10 mouse cellular contexts compared by ENCODE assay signal in genomic region chr7:79612783-79613182, GRCm38 (mm10). TPM values are rescaled to one million over a fixed set of nuclear protein-coding genes. Genes with fewer than 3 reads are reported as not detected.
DNase-seq lines count a peak whose midpoint lies in the region; ATAC-seq and TF ChIP-seq lines count a peak whose summit lies in the region.
"Had no signal": no experiment of that assay in that cellular context is flagged by ENCODE, and none has a peak within 500 bp of the region (broad histone marks: within the 10 kb centered on the region; RNA-seq: fewer than 3 reads in every experiment).

No protein-coding gene starts in this region.

- H3K27me3 ChIP-seq in hindbrain, embryonic 10.5 days (ENCODE audit: insufficient read depth, poor library complexity, severe bottlenecking): peaks cover 96% of the 10 kb centered on the region
- peaks cover 63% of the 10 kb centered on the region for H3K27me3 ChIP-seq in hindbrain, embryonic 13.5 days
- peaks cover 1% of the 10 kb centered on the region; the same call in 1 of the 2 replicates for H3K27me3 ChIP-seq in ES-Bruce4 (ENCODE audit: control insufficient read depth, insufficient read depth, low read length, poor library complexity, severe bottlenecking)
- H3K27me3 ChIP-seq in forebrain, embryonic 13.5 days: peaks cover 36% of the 10 kb centered on the region

- TF ChIP-seq POLR2A in ES-Bruce4 (IDR thresholded peaks at IDR 0.05; ENCODE audit: insufficient read depth, low read length): no peak
- no peak for TF ChIP-seq POLR2A in bone marrow, adult 2 months (IDR thresholded peaks at IDR 0.05; ENCODE audit: borderline replicate concordance, control insufficient read depth, low read depth, low read length)

- DNase-seq in hindbrain, embryonic 10.5 days (ENCODE audit: low spot score): peak; percentile 54
- DNase-seq in kidney, postnatal 25 days: peak; percentile 69 to 78
- DNase-seq in lung, postnatal 36 days: peak; percentile 74
- peak; percentile 83 for DNase-seq in testis, postnatal 10 days (ENCODE audit: low spot score)

- H3K9me3 ChIP-seq in hindbrain, embryonic 10.5 days: no peaks in the 10 kb centered on the region
- no peaks in the 10 kb centered on the region for H3K9me3 ChIP-seq in hindbrain, embryonic 13.5 days
- H3K9me3 ChIP-seq in ES-Bruce4 (replicated peaks; ENCODE audit: control insufficient read depth, insufficient read depth, low read length, poor library complexity, severe bottlenecking): no peaks in the 10 kb centered on the region
- H3K9me3 ChIP-seq in forebrain, embryonic 13.5 days (replicated peaks): no peaks in the 10 kb centered on the region
- H3K9me3 ChIP-seq: embryonic facial prominence, embryonic 13.5 days; stomach, embryonic 15.5 days had no signal

- H3K4me1 ChIP-seq in hindbrain, embryonic 10.5 days (replicated peaks): peaks cover 27% of the 10 kb centered on the region
- H3K4me1 ChIP-seq in hindbrain, embryonic 13.5 days (replicated peaks): peaks cover 32% of the 10 kb centered on the region
- H3K4me1 ChIP-seq in ES-Bruce4 (ENCODE audit: control insufficient read depth, insufficient read depth, low read length): no peaks in the 10 kb centered on the region
- no peaks in the 10 kb centered on the region for H3K4me1 ChIP-seq in bone marrow, adult 2 months (ENCODE audit: control insufficient read depth, insufficient read depth, low read length)
- H3K4me1 ChIP-seq in forebrain, embryonic 13.5 days: peaks cover 24% of the 10 kb centered on the region

- TF ChIP-seq EP300 in ES-Bruce4 (IDR thresholded peaks at IDR 0.05; ENCODE audit: insufficient read depth, low read depth, low read length): no peak

- no peak overlapping the region for H3K4me3 ChIP-seq in hindbrain, embryonic 10.5 days
- no peak overlapping the region for H3K4me3 ChIP-seq in hindbrain, embryonic 13.5 days
- no peak overlapping the region for H3K4me3 ChIP-seq in ES-Bruce4 (ENCODE audit: low read depth, low read length)
- H3K4me3 ChIP-seq in bone marrow, adult 2 months (replicated peaks; ENCODE audit: control insufficient read depth, low read depth, low read length): no peak overlapping the region
- no peak overlapping the region for H3K4me3 ChIP-seq in forebrain, embryonic 13.5 days
- H3K4me3 ChIP-seq: embryonic facial prominence, embryonic 13.5 days; stomach, embryonic 15.5 days had no signal

- H3K27ac ChIP-seq in hindbrain, embryonic 10.5 days: no peak overlapping the region
- no peak overlapping the region for H3K27ac ChIP-seq in hindbrain, embryonic 13.5 days
- no peak overlapping the region for H3K27ac ChIP-seq in ES-Bruce4 (ENCODE audit: insufficient read depth, low read length)
- no peak overlapping the region for H3K27ac ChIP-seq in bone marrow, adult 2 months (ENCODE audit: control insufficient read depth, insufficient read depth, low read depth, low read length, poor library complexity)
- H3K27ac ChIP-seq in forebrain, embryonic 13.5 days: no peak overlapping the region
- H3K27ac ChIP-seq: embryonic facial prominence, embryonic 13.5 days; stomach, embryonic 15.5 days had no signal

- WGBS in hindbrain, embryonic 10.5 days: 15% methylated on average over 6 of the region's 6 CpGs
- 16% methylated on average over 6 of the region's 6 CpGs for WGBS in hindbrain, embryonic 13.5 days
- 15% methylated on average over 6 of the region's 6 CpGs for WGBS in bone marrow, adult 2 months
- WGBS in forebrain, embryonic 13.5 days: 16% methylated on average over 6 of the region's 6 CpGs

- no peaks in the 10 kb centered on the region for H3K36me3 ChIP-seq in hindbrain, embryonic 10.5 days
- H3K36me3 ChIP-seq in hindbrain, embryonic 13.5 days: no peaks in the 10 kb centered on the region
- H3K36me3 ChIP-seq in ES-Bruce4 (ENCODE audit: control insufficient read depth, insufficient read depth, low read length, poor library complexity, severe bottlenecking): no peaks in the 10 kb centered on the region
- no peaks in the 10 kb centered on the region for H3K36me3 ChIP-seq in forebrain, embryonic 13.5 days (ENCODE audit: poor library complexity, severe bottlenecking)
- H3K36me3 ChIP-seq: embryonic facial prominence, embryonic 13.5 days; stomach, embryonic 15.5 days had no signal

- H3K4me2 ChIP-seq in hindbrain, embryonic 13.5 days: no peak overlapping the region
- H3K4me2 ChIP-seq in forebrain, embryonic 13.5 days: no peak overlapping the region
- H3K4me2 ChIP-seq: embryonic facial prominence, embryonic 13.5 days; stomach, embryonic 15.5 days had no signal

- H3K9ac ChIP-seq in hindbrain, embryonic 13.5 days: no peak overlapping the region
- no peak overlapping the region for H3K9ac ChIP-seq in ES-Bruce4 (ENCODE audit: low read depth, poor library complexity, severe bottlenecking)
- H3K9ac ChIP-seq in forebrain, embryonic 13.5 days: no peak overlapping the region
- H3K9ac ChIP-seq: embryonic facial prominence, embryonic 13.5 days; stomach, embryonic 15.5 days had no signal

- no peak for ATAC-seq in hindbrain, embryonic 13.5 days (ENCODE audit: low FRiP score)
- peak; percentile 52 for ATAC-seq in forebrain, embryonic 13.5 days

- TF ChIP-seq CTCF in ES-Bruce4 (IDR thresholded peaks at IDR 0.05; ENCODE audit: low read depth, low read length): peak; percentile 65
- TF ChIP-seq CTCF in bone marrow, adult 2 months (IDR thresholded peaks at IDR 0.05; ENCODE audit: control insufficient read depth, insufficient read depth, low read length): peak; percentile 58

RNA-seq across cellular contexts. Expression of gene Rhcg, which starts 4.7 kb away (rescaled TPM):
- polyA plus RNA-seq in hindbrain, embryonic 10.5 days (2016; fragmentation: Nextera tagmentation; extraction: Ambion mirVana): 0.12 and 0.67 TPM in 2 replicates
- 4.8 and 5.2 TPM in 2 replicates for polyA plus RNA-seq in hindbrain, embryonic 13.5 days (2015; fragmentation: Nextera tagmentation; extraction: Ambion mirVana)
- 0.46 TPM in 1 of 2 replicates, not detected in the other for polyA plus RNA-seq in ES-Bruce4 (2011; ENCODE audit: insufficient read depth, insufficient read length, low read depth, missing spikeins)
- polyA plus RNA-seq in bone marrow, adult 2 months (2011; ENCODE audit: insufficient read depth, insufficient read length, low replicate concordance, missing spikeins): not detected in 2 replicates
- polyA plus RNA-seq in forebrain, embryonic 13.5 days (2015; fragmentation: Nextera tagmentation; extraction: Ambion mirVana): 6.2 and 7.5 TPM in 2 replicates

RNA-seq across cellular contexts. Expression of gene Ticrr, which starts 47.2 kb away (rescaled TPM):
- 16.1 and 16.5 TPM in 2 replicates for polyA plus RNA-seq in hindbrain, embryonic 10.5 days (2016; fragmentation: Nextera tagmentation; extraction: Ambion mirVana)
- 2.2 and 2.6 TPM in 2 replicates for polyA plus RNA-seq in hindbrain, embryonic 13.5 days (2015; fragmentation: Nextera tagmentation; extraction: Ambion mirVana)
- polyA plus RNA-seq in ES-Bruce4 (2011; ENCODE audit: insufficient read depth, insufficient read length, low read depth, missing spikeins): 36.7 and 41.1 TPM in 2 replicates
- 6.0 and 13.8 TPM in 2 replicates for polyA plus RNA-seq in bone marrow, adult 2 months (2011; ENCODE audit: insufficient read depth, insufficient read length, low replicate concordance, missing spikeins)
- 7.6 and 8.1 TPM in 2 replicates for polyA plus RNA-seq in forebrain, embryonic 13.5 days (2015; fragmentation: Nextera tagmentation; extraction: Ambion mirVana)
